Mouse (Mus musculus) WW6 (cell line): ENCODE data around the gene Mrpl41.
"Not testable (repeated sequence)": the region's sequence is repeated elsewhere in the genome, so short reads cannot be mapped to it uniquely, and the experiment has no call there.

ENCODE experiments used
- DNase-seq: peaks from one replicate; pipeline ENCODE4 v3.0.0-alpha.2; 2013; ENCODE audit warnings: low read depth, low spot score

Mrpl41 gene

DNA sequence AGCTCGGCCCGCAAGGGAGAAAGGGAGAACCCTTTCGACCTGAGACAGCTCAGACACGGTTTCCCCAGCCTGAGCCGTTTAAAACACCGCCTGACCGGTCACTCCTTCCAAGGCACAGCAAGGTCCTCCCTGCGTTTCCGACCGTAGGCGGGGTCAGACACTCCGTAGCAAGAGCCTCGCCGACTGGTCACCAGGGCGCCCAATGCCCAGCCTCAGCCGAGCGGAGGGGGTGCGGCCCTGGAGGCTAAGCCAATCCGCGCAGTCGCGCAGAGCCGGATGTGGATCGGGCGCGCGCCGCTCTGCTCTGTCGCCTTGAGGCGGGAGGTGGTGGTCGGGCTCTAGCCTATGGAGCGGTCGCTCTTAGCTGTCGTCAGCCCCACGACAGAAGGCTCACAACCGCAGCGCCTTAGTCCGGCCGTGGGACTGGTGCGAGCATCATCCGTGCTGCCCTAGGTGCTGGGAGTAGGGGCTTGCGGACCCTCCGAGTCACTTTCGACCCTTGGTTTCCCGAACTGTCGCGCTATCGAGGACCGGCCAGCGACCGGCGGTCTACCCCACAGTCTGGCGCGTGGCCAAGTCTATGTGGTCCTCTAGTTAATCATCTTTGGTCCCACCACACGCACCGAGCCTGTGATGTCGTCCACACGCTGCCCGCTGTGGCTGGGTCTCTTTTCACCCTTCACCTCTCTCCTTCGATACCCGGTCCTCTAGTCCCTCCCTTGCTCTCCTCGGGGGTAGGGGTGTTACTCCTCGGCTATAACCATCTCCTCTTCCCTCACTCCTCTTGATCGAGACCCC lies at the start of gene Mrpl41:
Mrpl41 (minus strand) TSS at position 193 of the 798 bp plus-strand sequence.
- DNase-seq = peak; percentile 86

DNA sequence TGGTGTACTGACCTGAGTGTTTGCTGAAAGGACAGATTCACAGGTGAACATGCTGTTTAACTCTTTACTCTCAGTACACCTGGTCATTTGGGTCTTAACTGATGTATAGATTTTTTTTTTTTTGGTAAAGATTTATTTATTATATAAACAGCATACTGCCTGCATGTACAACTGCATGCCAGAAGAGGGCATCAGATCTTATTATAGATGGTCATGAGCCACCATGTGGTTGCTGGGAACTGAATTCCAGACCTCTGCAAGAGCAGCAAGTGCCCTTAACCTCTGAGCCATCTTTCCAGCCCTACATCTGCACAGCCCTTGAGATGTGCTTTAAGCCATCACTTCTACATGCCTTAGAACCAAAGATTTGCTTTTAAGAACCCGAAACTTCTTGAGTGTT lies 47.8 kb upstream of the Mrpl41 start:
- DNase-seq = no peak

DNA sequence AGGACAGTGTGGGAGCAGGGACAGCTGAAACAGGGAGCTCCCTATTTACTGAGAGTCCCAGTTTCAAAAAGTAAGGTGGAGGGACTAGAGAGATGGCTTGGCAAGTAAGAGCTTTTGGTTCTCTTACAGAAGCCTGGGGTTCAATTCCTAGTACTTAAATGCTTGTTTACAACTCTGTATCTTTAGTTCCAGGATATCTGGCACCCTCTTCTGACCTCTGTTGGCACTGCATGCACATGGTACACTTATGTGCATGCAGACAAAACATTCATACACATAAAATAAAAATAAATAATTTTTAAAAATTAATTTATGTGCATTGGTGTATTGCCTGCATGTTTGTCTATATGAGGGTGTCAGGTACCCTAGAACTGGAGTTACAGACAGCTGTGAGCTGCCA lies 33.4 kb upstream of the Mrpl41 start:
- DNase-seq = no peak

DNA sequence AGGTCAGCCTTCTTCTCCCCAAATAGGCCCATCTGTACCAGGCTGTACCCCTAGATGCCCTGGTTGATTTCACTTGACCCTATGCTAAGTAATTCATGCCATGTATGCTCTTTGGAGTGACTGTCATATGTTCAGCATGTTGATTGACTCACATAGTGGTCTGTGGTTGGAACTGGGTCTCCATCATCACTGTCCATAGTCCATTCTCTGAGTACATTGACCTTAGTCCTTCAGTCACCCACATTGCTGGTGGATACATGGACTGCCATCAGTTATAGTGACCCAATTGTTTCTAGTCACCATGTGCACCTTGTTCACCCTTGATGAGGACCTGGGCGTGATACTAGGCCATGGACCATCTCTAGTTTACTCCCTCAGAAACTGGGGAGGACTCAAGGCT lies 31.9 kb upstream of the Mrpl41 start:
- no peak for DNase-seq

DNA sequence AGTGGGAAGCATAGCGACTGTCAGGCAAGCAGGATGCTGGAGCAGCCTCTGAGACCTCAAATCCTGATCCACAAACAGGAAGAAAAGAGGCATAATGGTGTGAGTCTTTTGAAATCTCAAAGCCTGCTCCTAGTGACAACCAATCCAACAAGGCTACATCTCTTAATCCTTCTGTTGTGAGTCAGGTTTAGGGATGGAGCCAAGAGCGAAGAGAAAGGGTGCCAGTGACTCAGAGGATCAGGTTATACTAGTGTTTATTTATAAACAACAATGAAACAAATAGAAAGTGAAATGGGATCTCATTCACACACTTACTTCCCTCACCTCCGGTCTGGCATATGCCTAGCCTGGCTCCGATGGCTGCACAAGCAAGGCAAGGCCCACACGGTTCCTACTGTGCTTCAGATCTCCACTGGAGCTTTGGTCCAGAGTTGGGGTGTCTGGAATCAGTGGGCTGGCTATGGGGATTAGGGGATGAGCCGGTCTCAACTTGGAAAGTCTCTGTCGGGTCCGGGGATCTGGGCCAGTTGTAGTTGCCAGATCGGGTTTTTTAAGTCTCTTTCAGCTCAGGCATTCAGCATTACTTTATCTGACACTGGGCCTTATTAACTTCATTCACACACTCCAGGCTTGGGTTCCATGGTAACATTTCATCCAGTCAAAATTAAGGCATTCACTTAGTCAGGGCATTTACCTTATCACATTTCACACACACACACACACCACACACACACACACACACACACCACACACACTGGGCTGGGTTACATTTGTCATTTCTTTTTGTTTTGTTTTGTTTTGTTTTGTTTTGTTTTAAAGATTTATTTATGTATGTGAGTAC lies 29.3 kb upstream of the Mrpl41 start:
- no peak for DNase-seq

DNA sequence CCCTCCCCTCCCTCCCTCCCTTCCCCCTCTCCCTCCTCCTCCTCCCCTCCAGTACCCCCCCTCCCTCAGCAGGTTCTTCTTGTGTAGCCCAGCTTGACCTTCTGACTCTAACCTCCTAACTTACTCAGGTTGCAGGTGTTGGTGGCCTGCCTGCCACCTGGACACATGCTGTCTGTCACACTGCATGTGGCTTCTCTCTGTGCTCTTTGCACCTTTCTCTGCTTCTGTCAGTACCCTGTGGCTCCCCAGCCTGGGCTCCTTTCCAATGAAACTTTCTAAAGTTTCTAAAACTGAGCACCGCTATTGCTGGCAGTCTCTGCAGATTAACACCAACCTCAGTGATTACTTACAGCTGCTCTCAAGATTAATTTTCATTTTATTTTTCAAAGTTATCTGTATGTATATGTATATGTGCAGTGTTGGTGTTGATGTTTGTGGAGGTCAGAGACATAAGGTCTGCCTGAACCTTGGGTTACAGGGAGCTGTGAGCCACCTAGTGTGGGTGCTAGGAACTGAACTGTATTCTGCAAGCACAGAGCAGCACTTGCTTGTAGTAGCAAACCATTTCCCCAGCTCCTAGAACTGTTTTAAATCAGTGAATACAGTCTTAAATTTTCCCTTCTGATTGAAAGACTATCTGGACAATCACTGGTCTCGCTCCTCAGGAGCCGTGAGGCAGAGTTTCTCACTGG lies 25.8 kb upstream of the Mrpl41 start:
- DNase-seq = no peak

DNA sequence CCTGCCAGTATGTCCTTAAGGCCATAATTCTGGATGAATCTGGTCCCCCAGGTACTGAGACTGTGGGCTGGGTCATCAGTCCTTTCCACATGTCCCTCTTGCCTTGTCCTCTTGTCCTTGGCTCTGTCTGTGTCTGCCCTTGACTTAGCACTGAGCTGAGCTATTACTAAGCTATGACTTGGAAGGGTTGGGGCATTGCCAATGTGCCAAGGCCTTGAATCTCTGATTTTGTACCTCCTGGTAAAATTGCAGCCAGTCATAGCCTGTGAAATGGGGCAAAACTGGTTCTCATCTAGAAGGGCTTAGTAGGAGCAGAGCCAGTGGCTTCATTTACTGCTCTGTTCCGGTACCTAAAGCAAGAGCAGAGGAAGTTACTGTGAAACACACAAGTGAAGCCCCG lies 21.6 kb upstream of the Mrpl41 start:
- DNase-seq = no peak

DNA sequence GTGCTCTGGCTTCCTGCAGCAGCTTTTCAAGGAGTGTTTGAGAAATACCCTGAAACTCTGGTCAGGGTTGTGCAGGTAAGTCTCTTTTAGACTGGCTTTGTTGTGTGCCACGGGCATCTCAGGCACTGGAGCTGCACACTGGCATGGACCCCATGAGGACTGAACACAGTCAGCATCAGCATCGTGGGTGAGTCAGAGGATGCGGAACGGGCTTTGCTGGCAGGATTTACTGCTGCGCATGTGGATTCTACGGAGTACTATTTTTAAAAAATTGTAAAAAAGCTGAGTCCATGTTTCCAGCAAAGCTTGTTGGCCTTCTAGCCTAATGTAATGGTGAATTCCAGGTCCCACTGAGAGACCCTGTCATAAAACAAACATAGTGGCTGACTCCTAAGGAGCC lies 20.4 kb upstream of the Mrpl41 start:
- DNase-seq = no peak

DNA sequence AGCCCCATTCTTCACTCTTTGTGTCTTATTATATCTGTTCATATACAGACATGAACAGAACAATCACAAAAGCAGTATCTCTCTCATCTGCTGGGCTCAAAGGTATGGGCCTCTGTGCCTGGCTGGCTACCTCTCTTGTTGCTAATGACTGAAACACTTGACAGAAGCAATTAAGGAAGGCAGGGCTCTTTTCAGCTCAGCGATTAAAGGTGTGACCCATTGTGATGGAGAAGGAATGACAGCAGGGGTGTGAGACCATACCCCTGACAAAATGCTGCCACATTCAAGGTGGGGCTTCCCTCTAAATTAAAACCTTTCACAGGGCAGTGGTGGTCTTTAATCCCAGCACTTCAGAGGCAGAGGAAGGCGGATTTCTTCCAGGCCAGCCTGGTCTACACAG lies 12.9 kb upstream of the Mrpl41 start:
- no peak for DNase-seq

DNA sequence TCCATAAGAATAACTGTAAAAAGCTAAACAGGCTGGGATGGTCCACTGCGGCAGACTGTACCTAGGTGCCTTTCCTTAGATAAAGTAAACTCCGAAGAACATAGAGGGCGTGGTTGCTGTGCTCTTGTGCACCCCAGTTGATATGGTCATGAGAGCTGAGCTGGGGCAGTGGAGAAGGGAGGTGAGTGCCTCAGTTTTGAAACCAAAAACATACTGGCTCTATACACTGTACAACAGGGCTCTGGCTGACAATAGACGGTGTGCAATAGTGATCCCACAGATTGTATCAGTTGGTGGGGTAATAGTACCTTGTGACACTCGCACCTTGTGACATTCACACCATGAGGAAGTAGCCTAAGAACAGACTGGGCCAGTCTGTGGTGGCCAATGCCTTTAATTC lies 2.1 kb upstream of the Mrpl41 start:
- no peak for DNase-seq

DNA sequence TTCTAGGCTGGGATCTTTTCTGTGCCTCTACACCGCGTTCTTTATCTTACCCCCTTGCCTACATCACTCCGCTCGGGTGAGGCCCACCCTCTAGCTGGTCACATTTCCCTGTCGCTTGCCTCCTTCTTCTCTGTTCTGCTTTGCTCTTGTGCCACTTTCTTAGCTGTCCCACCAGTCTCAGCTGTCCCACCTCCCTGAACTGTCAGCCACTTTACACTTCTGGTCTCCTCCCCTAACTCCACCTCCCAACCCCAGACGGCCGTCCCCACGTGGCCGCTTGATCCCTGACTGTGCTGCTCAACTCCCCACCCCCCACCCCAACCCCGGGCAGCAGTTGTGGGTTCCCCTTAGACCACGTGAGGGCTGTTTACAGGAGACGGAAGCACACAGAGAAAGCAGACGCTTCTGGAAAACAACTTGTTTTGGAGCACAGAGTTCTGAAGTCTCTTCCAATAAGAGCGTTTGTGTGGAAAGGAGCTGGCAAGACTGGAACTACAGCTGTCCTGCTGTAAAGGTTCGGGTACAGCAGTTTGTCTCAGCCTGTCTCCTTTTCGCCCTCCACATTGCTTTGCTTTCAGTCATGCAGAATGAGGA lies 903 bp upstream of the Mrpl41 start, which contains the start of gene Pnpla7:
Pnpla7 (plus strand) TSS at position 330 of the 594 bp plus-strand sequence.
- DNase-seq = peak; percentile 39

DNA sequence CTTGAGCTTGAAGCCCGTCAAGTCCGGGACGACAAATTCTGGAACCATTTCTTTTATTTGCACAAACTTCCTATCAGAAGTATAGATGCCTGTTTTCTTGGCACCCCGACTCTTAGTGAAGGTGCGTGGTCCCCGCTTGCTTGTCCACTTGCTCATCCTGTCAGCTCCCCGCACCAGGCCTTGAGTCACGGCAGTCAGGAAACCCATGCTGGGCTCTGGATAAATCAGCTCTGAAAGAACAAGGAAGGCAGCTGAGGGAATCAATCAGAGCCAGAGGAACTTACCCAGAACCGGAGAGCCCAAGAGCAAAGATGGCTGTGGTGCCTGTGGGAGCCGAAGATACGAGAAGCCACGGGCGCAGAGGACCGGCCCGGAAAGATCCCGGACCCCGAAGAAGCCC lies 446 bp downstream of the Mrpl41 start:
- DNase-seq = not testable (repeated sequence)

DNA sequence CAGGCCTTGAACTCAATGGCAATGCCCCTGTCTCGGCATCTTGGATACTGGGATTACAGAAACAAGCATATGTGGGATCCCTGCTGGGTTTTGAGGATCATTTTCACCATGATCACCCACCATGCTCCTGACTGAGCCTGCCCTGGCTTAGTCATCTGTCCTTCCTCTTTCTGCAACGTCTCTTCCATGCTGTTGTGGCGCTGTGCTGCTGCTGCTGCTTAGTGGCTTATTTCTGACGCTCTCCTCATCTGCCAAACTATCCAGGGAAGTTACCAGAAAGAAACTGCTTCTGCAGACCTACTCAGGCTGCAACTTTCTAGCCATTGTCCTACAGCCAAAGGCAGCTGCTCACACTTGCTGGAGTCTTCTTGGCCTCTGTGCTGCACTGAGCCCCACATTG lies 4.5 kb downstream of the Mrpl41 start:
- no peak for DNase-seq

DNA sequence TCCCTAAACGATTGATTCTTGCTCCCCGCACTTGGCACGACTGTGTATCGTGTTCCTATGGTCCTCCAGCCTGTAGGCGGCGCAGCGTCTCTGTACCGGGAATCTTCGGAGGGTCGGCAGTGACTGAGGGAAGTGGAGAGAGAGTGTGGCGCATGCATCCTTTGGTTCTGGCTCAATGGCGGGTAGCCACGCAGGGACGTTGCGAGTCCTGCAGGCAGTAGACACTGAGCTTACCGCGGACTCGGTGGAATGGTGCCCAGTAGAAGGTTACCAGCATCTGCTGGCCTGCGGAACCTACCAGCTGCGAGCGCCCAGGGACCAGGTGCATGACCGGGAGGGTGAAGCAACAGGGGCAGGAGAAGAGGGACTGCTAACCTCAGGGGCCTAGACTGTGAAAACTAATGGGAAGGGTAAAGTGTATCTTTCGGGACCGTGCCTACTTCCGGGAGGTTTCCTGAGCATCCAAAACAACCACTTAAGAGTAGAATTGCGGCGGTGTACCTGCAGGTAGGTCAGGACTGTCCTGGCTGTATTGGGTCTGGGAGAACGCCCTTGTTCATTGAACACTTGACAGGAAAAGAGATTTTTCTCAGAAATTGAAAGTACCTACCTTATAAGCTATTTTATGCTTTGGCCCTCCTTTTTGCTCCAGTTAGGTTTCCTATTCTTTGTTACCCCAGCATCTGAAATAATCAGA lies 12.4 kb downstream of the Mrpl41 start, which contains the start of gene Dph7:
Dph7 (plus strand) TSS at position 97 of the 697 bp plus-strand sequence.
- DNase-seq = peak; percentile 64

DNA sequence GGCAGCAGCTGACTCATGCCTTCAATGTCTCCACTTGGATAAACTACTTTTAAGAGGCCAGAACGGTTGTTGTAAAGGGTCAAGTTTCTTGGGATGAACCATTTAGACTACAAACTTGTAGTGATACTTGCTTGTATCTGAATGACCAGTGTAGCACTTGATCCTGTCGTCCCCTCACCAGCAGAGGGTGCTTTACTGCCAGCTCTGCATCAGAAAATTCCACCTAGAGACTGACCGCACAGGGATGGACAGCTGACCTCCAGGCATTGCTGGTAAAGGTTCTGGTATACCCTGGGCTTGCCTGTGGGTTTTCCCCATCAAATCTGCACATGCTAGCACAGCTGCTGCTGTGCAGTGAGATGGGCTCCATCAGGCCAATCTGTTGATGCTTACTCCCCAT lies 14.0 kb downstream of the Mrpl41 start:
- no peak for DNase-seq

DNA sequence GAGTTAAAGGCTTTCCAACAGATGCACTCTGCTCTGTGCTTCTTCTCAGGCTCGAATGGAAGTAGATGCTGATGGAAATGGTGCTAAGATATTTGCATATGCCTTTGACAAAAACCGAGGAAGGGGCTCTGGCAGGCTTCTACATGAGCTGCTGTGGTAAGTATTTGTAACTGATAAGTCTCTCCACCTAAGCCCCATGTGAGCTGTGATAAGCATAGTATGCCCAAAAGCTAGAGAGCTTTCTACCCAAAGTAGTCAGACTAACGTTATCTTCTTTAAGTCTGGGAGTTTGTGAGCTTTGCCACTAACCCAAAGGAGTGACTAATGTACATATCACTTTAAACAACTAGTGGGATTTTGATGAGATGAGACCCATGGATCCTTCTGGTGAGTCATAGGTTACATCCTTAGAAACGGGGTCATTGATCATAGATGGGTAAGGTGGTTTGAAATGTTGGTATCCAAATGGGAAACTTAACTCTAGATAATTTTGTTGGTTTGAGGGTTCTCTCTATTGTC lies 22.3 kb downstream of the Mrpl41 start:
- DNase-seq = no peak

DNA sequence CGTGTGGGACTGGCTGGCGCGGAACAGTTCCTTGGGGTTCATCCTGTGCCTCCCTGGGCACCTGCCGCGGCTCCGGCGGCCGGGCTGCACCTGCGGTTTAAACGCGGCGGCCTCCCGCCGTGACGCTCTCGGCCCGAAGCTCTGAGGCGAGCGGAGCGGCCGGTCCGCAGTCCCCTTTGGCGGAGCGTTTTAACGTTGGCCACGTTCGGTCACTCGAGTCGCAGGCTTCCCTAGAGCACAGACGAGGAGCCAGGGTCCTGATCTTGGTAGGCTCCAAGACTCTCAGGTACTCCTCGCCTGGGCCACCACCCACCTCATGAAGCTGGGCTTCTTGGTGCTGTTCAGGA lies 24.7 kb downstream of the Mrpl41 start:
- no peak for DNase-seq

DNA sequence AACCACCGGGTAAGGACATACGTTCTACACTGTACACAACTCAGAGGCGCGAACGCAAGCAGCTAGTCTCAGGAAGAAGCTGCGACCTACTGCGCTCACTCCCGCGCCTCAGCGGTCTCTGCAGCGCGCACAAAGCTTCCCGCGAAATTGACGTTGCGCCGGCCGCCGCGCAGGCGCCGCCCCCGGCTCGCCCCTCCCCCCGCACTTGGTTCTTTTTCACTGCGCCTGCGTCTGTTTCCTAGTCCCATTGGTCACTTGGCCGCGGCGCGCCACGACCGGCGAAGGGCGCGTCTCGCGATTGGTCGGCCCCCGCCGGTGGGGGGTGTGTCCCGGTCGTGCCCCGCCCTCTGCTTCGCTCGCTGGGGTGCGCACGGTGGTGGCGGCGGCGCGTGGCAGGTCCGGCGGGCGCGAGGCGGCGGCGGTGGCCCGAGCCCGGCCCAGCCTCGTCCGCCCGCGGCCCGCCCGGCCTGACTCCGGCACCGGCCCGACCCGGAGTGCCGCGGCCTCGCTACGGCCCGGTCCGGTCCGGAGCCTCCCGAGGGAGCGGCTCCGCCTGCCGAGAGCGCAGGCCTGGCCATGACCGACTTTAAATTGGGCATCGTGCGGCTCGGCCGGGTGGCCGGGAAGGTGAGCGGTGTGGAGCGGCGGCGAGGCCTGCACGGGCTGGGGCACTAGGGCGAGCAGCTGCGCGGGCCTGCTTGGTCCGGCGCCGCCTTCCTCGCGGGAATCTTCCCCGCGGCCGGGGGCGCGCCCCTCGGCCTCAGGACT lies 25.3 kb downstream of the Mrpl41 start, which contains the start of gene Zmynd19:
Zmynd19 (plus strand) TSS at position 372 of the 768 bp plus-strand sequence.
- peak; percentile 89 for DNase-seq

DNA sequence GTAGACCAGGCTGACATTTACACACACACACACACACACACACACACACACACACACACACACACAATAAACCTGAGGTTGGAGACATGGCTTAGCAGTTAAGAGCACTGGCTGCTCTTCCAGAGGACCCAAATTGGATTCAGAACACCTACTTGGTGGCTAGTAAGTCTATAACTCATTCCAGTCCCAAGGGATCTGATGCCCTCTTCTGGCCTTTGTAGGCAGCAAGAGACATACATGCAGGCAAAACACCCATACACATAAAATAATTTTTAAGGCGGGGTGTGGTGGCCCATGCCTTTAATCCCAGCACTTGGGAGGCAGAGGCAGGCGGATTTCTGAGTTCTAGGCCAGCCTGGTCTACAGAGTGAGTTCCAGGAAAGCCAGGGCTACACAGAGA lies 30.6 kb downstream of the Mrpl41 start:
- DNase-seq = not testable (repeated sequence)

DNA sequence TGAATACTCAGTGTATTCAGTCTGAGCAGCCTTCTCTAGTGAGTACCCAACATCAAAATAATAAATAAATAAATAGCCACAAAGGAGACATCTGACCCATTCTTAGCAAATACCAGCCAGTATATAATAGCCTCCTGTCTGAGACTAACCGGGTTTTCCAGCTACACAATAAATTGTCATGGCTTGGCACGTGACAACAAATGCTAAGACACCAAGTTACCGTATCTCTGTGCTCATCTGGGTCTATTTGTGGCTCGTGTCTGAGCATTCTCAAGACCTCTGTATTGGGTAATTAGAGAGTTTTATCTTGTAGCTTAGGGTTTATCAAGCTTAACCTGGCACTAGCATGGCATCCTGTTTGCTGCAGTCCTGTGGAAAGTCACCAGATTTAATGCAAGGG lies 32.8 kb downstream of the Mrpl41 start:
- DNase-seq = no peak
